Mouse (Mus musculus): ENCODE results near the gene Ifit2.
"Not testable (repeated sequence)": the region's sequence is repeated elsewhere in the genome, so short reads cannot be mapped to it uniquely, and the experiment has no call there.

The Ifit2 gene

DNA sequence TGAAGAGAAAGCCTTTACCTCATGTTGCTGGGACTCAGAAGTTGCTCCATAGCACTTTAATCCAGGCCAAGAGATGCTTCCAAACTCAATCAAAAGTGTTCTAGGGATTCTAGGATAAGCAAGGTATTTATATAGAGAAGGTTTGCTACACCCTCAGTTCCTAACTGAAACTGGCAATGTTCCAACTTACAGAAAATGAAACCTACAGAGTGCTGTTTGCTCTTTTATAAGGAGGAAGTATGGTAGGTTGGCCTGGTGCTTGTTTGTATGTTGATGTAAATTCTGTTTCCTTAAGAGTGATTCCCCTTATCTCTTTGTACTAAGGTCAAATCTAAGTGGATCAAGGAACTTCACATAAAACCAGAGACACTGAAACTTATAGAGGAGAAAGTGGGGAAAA, 48.8 kb downstream of the Ifit2 start:
- DNase-seq, result not testable (repeated sequence)

DNA sequence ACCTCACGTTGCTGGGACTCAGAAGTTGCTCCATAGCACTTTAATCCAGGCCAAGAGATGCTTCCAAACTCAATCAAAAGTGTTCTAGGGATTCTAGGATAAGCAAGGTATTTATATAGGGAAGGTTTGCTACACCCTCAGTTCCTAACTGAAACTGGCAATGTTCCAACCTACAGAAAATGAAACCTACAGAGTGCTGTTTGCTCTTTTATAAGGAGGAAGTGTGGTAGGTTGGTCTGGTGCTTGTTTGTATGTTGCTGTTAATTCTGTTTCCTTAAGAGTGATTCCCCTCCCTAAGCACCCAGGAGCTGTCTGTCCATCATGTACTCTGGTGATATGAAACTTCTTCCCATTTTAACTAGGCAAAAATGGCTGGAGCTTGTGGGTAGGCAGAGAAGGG, 51.4 kb downstream of the Ifit2 start, which contains the start of gene Ifit1bl1:
TSS of gene Ifit1bl1 (minus strand) at position 69 of the 400 bp plus-strand sequence.
- not testable (repeated sequence) for DNase-seq

- DNase-seq, result no peak
Measured at GRCm38 (mm10) chr19:34605472-34605871, 55.0 kb downstream of the Ifit2 start.

GRCm38 (mm10) chr19:34607237-34608051, 57.0 kb downstream of the Ifit2 start, which contains the start of gene Ifit3b:
Gene Ifit3b (plus strand): TSS chr19:34607970.
- DNase-seq, result not testable (repeated sequence)

DNA sequence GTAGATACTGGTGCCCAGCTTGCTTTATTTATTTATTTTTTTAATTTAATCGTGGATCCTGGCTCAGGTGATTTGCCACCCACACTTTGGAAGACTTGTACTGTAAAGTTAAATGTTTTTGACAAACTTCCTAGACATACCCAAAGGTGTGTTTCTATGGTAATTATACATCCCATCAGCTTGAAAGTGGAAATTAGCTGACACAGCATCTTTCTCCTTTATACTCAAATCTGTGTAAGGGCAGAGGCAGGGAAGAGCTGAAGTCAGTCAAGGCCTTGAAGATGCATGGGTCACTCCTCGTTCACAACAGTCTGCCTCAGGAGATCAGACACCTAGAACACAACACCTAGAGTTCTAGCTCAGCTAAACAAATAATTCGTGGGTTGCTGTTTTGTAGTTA, 59.6 kb downstream of the Ifit2 start:
- not testable (repeated sequence) for DNase-seq

DNA sequence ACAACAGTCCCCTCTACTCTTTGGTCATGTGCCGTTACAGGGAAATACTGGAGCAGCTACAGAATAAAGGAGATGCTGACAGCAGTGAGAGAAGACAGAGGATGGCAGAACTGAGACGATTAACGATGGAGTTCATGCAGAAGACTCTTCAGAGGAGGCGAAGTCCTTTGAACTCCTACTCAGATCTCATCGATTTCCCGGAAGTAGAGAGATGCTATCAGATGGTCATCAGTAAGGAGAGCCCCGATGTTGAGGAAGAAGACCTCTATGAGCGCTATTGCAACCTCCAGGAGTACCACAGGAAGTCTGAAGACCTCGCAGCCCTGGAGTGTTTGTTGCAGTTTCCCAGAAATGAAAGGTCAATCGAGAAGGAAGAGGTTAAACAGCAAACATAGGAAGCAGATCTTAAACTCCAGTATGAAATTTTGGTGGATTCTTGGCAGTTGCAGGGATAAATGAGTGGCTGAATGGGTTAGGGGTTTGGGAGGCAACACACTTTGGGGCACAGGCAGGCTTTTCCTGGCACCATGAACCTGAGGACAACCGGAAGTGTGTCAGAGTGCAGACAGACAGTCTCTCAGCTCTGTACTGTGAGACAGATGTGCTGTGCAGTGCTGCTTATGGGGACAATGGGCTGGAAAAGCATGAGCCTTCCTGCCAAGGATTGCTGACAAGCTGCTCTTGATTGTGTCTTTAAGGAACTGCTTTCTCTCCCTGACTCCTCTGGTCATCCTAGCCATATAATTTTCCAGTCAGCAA, 61.9 kb downstream of the Ifit2 start:
- not testable (repeated sequence) for DNase-seq

- DNase-seq, result no peak
Measured at GRCm38 (mm10) chr19:34620871-34621270, 70.4 kb downstream of the Ifit2 start.

- no peak for DNase-seq
Measured at GRCm38 (mm10) chr19:34623781-34624180, 73.3 kb downstream of the Ifit2 start.

DNA sequence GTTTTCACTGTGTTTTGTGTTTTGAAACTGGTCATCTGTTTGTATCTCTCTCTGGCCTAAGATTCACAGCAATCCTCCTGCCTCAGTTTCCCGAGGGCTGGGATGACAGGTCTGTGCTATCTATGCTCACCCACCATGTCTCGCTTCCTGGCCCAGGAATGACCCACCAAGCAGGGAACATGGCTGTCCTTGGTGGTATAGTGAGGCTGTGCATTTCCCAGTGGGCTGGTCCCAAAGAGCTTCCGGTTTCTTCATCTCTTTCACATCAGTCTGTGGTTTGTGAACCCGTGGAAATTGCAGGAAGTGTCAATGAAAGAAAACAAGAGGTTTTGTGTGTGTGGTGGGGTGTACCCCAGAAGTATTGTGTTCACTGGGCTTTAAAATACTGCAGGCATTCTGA, 74.2 kb downstream of the Ifit2 start:
- no peak for DNase-seq

All from thymus, adult 18-20 months (tissue).